Mouse (Mus musculus) brain, embryonic 14.5 days (tissue): ENCODE measurements around the gene Exosc5.

Experiments used
- CTCF ChIP-seq: fragments of 200-500 bp; IDR thresholded peaks from 2 replicates; pipeline ENCODE4 v1.5.1; 2012; ENCODE audit warnings: inconsistent platforms, mild to moderate bottlenecking, moderate library complexity, borderline replicate concordance; ENCODE audit not compliant: insufficient read depth, insufficient read length; ENCODE audit errors: extremely low read depth
- POLR2A ChIP-seq: fragments of 200-500 bp; IDR thresholded peaks from 2 replicates; pipeline ENCODE4 v1.6.1; 2012; ENCODE audit warnings: mild to moderate bottlenecking, inconsistent platforms, borderline replicate concordance; ENCODE audit not compliant: poor library complexity, insufficient read depth, insufficient read length, severe bottlenecking; ENCODE audit errors: extremely low read depth

- TF ChIP-seq CTCF (no peak), POLR2A (no peak)
Measured at GRCm38 (mm10) chr7:25610056-25610455, 48.9 kb upstream of the Exosc5 start.
